In genomic region chr8:77357126-77357525, GRCm38 (mm10) we compare ENCODE assay signal across 24 mouse cellular contexts.
DNase-seq lines count a peak whose midpoint lies in the region; ATAC-seq and TF ChIP-seq lines count a peak whose summit lies in the region.
"Had no signal": no experiment of that assay in that cellular context is flagged by ENCODE, and none has a peak within 500 bp of the region (broad histone marks: within the 10 kb centered on the region; RNA-seq: fewer than 3 reads in every experiment).

No protein-coding gene starts in this region.

- H3K27ac ChIP-seq in kidney, postnatal 0 days, result no peak overlapping the region
- H3K27ac ChIP-seq in midbrain, embryonic 11.5 days (ENCODE audit: low read depth, low read length), result no peak overlapping the region
- H3K27ac ChIP-seq in midbrain, embryonic 13.5 days, result no peak overlapping the region
- no peak overlapping the region for H3K27ac ChIP-seq in CH12.LX (ENCODE audit: insufficient read depth, low read depth)
- no peak overlapping the region for H3K27ac ChIP-seq in MEL (ENCODE audit: control insufficient read depth, low read depth, low read length)
- H3K27ac ChIP-seq: limb, embryonic 12.5 days; liver, embryonic 13.5 days; midbrain, embryonic 12.5 days; neural tube, embryonic 12.5 days had no signal

- no peak for TF ChIP-seq POLR2A in CH12.LX (IDR thresholded peaks at IDR 0.05; ENCODE audit: low read depth, low read length)
- no peak for TF ChIP-seq POLR2A in MEL (IDR thresholded peaks at IDR 0.05; ENCODE audit: control insufficient read depth in 1 of 2, insufficient read depth in 1 of 2, low read depth in 1 of 2, low read length in 2 of 2, poor library complexity in 1 of 2)

- no peaks in the 10 kb centered on the region for H3K79me2 ChIP-seq in CH12.LX (replicated peaks; ENCODE audit: control insufficient read depth, extremely low read depth, insufficient read depth, poor library complexity, severe bottlenecking)
- H3K79me2 ChIP-seq in MEL (ENCODE audit: control insufficient read depth, insufficient read depth, low read length, poor library complexity), result no peaks in the 10 kb centered on the region

- H3K36me3 ChIP-seq in kidney, postnatal 0 days (ENCODE audit: insufficient read depth, low read length), result peaks cover 11% of the 10 kb centered on the region; the same call in 1 of the 2 replicates
- no peaks in the 10 kb centered on the region for H3K36me3 ChIP-seq in midbrain, embryonic 11.5 days (ENCODE audit: control insufficient read depth, insufficient read depth, low read length)
- no peaks in the 10 kb centered on the region for H3K36me3 ChIP-seq in midbrain, embryonic 13.5 days
- peaks cover 2 to 3% of the 10 kb centered on the region in 2 experiments for H3K36me3 ChIP-seq in CH12.LX (replicated peaks in 1 of 2; ENCODE audit: control insufficient read depth in 1 of 2, insufficient read depth in 1 of 2, low read length in 1 of 2)
- H3K36me3 ChIP-seq in MEL (ENCODE audit: control insufficient read depth in 1 of 2, insufficient read depth in 2 of 2, low read length in 2 of 2), result no peaks in the 10 kb centered on the region
- H3K36me3 ChIP-seq: midbrain, embryonic 12.5 days; neural tube, embryonic 12.5 days had no signal

- dilution Hi-C loops in CH12.LX (cut with MboI; ENCODE audit: extremely low pct_ligation_motif_present, extremely low pct_unique_long_range_greater_than_20kb, low sequenced_read_pairs), result no loop called here

- TF ChIP-seq CTCF in kidney, postnatal 0 days (IDR thresholded peaks at IDR 0.05; ENCODE audit: low read depth), result peak; percentile 30; the same call in 1 of the 2 replicates
- TF ChIP-seq CTCF in CH12.LX (conservative IDR thresholded peaks at IDR 0.05 in 1 of 2, IDR thresholded peaks at IDR 0.05 in 1 of 2; ENCODE audit: low read depth in 2 of 2, low read length in 2 of 2), result peak in 1 of 2 experiments; percentile 51; a peak in 2 of 4 replicates
- peak; percentile 21 to 57 (median 42); a peak in 5 of 6 replicates for TF ChIP-seq CTCF in MEL (IDR thresholded peaks at IDR 0.05 in 2 of 3, conservative IDR thresholded peaks at IDR 0.05 in 1 of 3; ENCODE audit: control insufficient read depth in 1 of 3, insufficient read depth in 1 of 3, low read depth in 2 of 3, low read length in 3 of 3, poor library complexity in 1 of 3, severe bottlenecking in 1 of 3)

- TF ChIP-seq RAD21 in CH12.LX (IDR thresholded peaks at IDR 0.05; ENCODE audit: low read depth, low read length), result peak; percentile 27
- TF ChIP-seq RAD21 in MEL (IDR thresholded peaks at IDR 0.05; ENCODE audit: low read depth, low read length), result peak; percentile 9

- DNase-seq in kidney, postnatal 0 days (ENCODE audit: low spot score), result no peak
- no peak for DNase-seq in kidney, postnatal 10 days
- no peak for DNase-seq in midbrain, embryonic 11.5 days (ENCODE audit: low spot score, missing footprints)
- DNase-seq in CH12.LX (ENCODE audit: extremely low read depth), result no peak
- DNase-seq in MEL (ENCODE audit: low read depth, low spot score), result peak; percentile 8
- no peak for DNase-seq in retina, postnatal 1 day
- DNase-seq in right cerebral cortex, adult 2 months (ENCODE audit: low spot score in 2 of 2), result no peak
- DNase-seq: adrenal gland, adult 8-10 months; cerebellum, adult 2 months; cerebellum, postnatal 25 days; gastrocnemius, postnatal 10 days; heart, adult 11 months; heart, postnatal 10 days; kidney, adult 2 months; kidney, postnatal 14 days; liver, embryonic 13.5 days had no signal

- TF ChIP-seq EP300 in CH12.LX (IDR thresholded peaks at IDR 0.05; ENCODE audit: low read length) (no peak), MEL (IDR thresholded peaks at IDR 0.05; ENCODE audit: low read depth in 1 of 2, low read length in 2 of 2) (no peak)

- H3K9ac ChIP-seq in kidney, postnatal 0 days (ENCODE audit: low read depth, low read length), result no peak overlapping the region
- no peak overlapping the region for H3K9ac ChIP-seq in midbrain, embryonic 11.5 days (ENCODE audit: low read length)
- no peak overlapping the region for H3K9ac ChIP-seq in midbrain, embryonic 13.5 days (replicated peaks)
- H3K9ac ChIP-seq in CH12.LX (ENCODE audit: insufficient read depth, low read depth), result no peak overlapping the region
- no peak overlapping the region for H3K9ac ChIP-seq in MEL (ENCODE audit: control insufficient read depth, low read depth, low read length, poor library complexity, severe bottlenecking)
- H3K9ac ChIP-seq: heart, embryonic 12.5 days; limb, embryonic 12.5 days; liver, embryonic 13.5 days; midbrain, embryonic 12.5 days; neural tube, embryonic 12.5 days had no signal

- 0 out of 2 replicates have a peak, but pooled peaks cover 3% of the 10 kb centered on the region for H3K4me1 ChIP-seq in kidney, postnatal 0 days (replicated peaks; ENCODE audit: insufficient read depth, low read length)
- H3K4me1 ChIP-seq in midbrain, embryonic 11.5 days (ENCODE audit: control insufficient read depth, insufficient read depth, low read length), result no peaks in the 10 kb centered on the region
- no peaks in the 10 kb centered on the region for H3K4me1 ChIP-seq in midbrain, embryonic 13.5 days (replicated peaks)
- H3K4me1 ChIP-seq in CH12.LX (ENCODE audit: control insufficient read depth in 1 of 2, insufficient read depth in 2 of 2) (no peaks in the 10 kb centered on the region), MEL (ENCODE audit: control insufficient read depth in 1 of 2, insufficient read depth in 2 of 2, low read length in 2 of 2) (no peaks in the 10 kb centered on the region)
- H3K4me1 ChIP-seq: liver, embryonic 13.5 days; midbrain, embryonic 12.5 days; neural tube, embryonic 12.5 days had no signal

- H3K27me3 ChIP-seq in kidney, postnatal 0 days (ENCODE audit: insufficient read depth, low read length), result no peaks in the 10 kb centered on the region
- no peaks in the 10 kb centered on the region for H3K27me3 ChIP-seq in midbrain, embryonic 11.5 days (ENCODE audit: control insufficient read depth, insufficient read depth, low read length)
- no peaks in the 10 kb centered on the region for H3K27me3 ChIP-seq in midbrain, embryonic 13.5 days
- H3K27me3 ChIP-seq in CH12.LX (replicated peaks) (no peaks in the 10 kb centered on the region), MEL (ENCODE audit: control insufficient read depth in 1 of 2, insufficient read depth in 2 of 2, low read length in 2 of 2) (no peaks in the 10 kb centered on the region)
- H3K27me3 ChIP-seq: heart, embryonic 12.5 days; limb, embryonic 12.5 days; liver, embryonic 13.5 days; midbrain, embryonic 12.5 days; neural tube, embryonic 12.5 days had no signal

- H3K9me3 ChIP-seq in kidney, postnatal 0 days (replicated peaks; ENCODE audit: low read length), result no peaks in the 10 kb centered on the region
- H3K9me3 ChIP-seq in midbrain, embryonic 11.5 days (ENCODE audit: control insufficient read depth, low read length), result no peaks in the 10 kb centered on the region
- H3K9me3 ChIP-seq in midbrain, embryonic 13.5 days, result no peaks in the 10 kb centered on the region
- H3K9me3 ChIP-seq in CH12.LX (replicated peaks; ENCODE audit: low read length) (no peaks in the 10 kb centered on the region), MEL (replicated peaks; ENCODE audit: insufficient read depth, low read length) (no peaks in the 10 kb centered on the region)
- H3K9me3 ChIP-seq: G1E; heart, embryonic 12.5 days; limb, embryonic 12.5 days; liver, embryonic 13.5 days; midbrain, embryonic 12.5 days; neural tube, embryonic 12.5 days had no signal

- in situ Hi-C loops in CH12.LX (cut with MboI; ENCODE audit: low pct_ligation_motif_present, low pct_unique_long_range_greater_than_20kb, low sequenced_read_pairs), result no loop called here

- no peak overlapping the region for H3K4me2 ChIP-seq in kidney, postnatal 0 days (ENCODE audit: low read length)
- no peak overlapping the region for H3K4me2 ChIP-seq in midbrain, embryonic 11.5 days
- no peak overlapping the region for H3K4me2 ChIP-seq in midbrain, embryonic 13.5 days (replicated peaks)
- H3K4me2 ChIP-seq in CH12.LX (ENCODE audit: insufficient read depth, low read depth, poor library complexity, severe bottlenecking), result no peak overlapping the region
- H3K4me2 ChIP-seq: heart, embryonic 12.5 days; limb, embryonic 12.5 days; liver, embryonic 13.5 days; midbrain, embryonic 12.5 days; neural tube, embryonic 12.5 days had no signal

- WGBS in kidney, postnatal 0 days, result 86% methylated on average over 8 of the region's 8 CpGs
- WGBS in midbrain, embryonic 11.5 days, result 76% methylated on average over 8 of the region's 8 CpGs
- WGBS in midbrain, embryonic 13.5 days, result 77% methylated on average over 8 of the region's 8 CpGs

- no peak overlapping the region for H3K4me3 ChIP-seq in kidney, postnatal 0 days (replicated peaks; ENCODE audit: low read depth, low read length)
- H3K4me3 ChIP-seq in midbrain, embryonic 11.5 days (ENCODE audit: low read depth, low read length), result no peak overlapping the region
- no peak overlapping the region for H3K4me3 ChIP-seq in midbrain, embryonic 13.5 days (replicated peaks)
- H3K4me3 ChIP-seq in CH12.LX (replicated peaks in 1 of 3; ENCODE audit: low read depth in 2 of 3, low read length in 2 of 3, poor library complexity in 1 of 3) (no peak overlapping the region), MEL (ENCODE audit: control insufficient read depth in 1 of 2, insufficient read depth in 1 of 2, low read depth in 2 of 2, low read length in 2 of 2) (no peak overlapping the region)
- H3K4me3 ChIP-seq: heart, embryonic 12.5 days; limb, embryonic 12.5 days; liver, embryonic 13.5 days; midbrain, embryonic 12.5 days; neural tube, embryonic 12.5 days had no signal

- ATAC-seq in kidney, postnatal 0 days (replicated peaks; ENCODE audit: low FRiP score, low read depth), result no peak
- ATAC-seq in midbrain, embryonic 11.5 days (ENCODE audit: low FRiP score), result 0 out of 2 replicates have a peak, but pooled peaks have one; percentile 33
- no peak for ATAC-seq in midbrain, embryonic 13.5 days
- ATAC-seq: activated CD4-positive, CD25-positive, alpha-beta regulatory T cell, adult 4 months; forebrain, embryonic 14.5 days had no signal

TF ChIP-seq in CH12.LX, 34 proteins besides CTCF, POLR2A, EP300 and RAD21:
- TF ChIP-seq ZC3H11A (IDR thresholded peaks at IDR 0.05; ENCODE audit: low read depth, low read length), result no peak
- TF ChIP-seq UBTF (IDR thresholded peaks at IDR 0.05; ENCODE audit: low read depth, low read length), result no peak
- TF ChIP-seq SMC3 (IDR thresholded peaks at IDR 0.05; ENCODE audit: low read depth, low read length), result peak; percentile 33

TF ChIP-seq in MEL, 35 proteins besides CTCF, POLR2A, EP300 and RAD21:
- TF ChIP-seq SMC3 (IDR thresholded peaks at IDR 0.05; ENCODE audit: low read depth, low read length) (peak; percentile 35; the same call in 1 of the 2 replicates), POLR2AphosphoS5 (IDR thresholded peaks at IDR 0.05; ENCODE audit: borderline replicate concordance, low read depth, low read length) (no peak), JUND (IDR thresholded peaks at IDR 0.05; ENCODE audit: low read depth, low read length) (no peak)
